Mouse (Mus musculus) limb, embryonic 11.5 days (tissue): ENCODE measurements around the gene Rbks. TPM values are rescaled to one million over a fixed set of nuclear protein-coding genes. Genes with fewer than 3 reads are reported as not detected.

Experiments
- ATAC-seq: fragments of 200-750 bp; cut with Nextera tagmentation; 2 replicates; pipeline ENCODE4 v1.8.0; 2017; ENCODE audit warnings: low read depth; ENCODE audit not compliant: insufficient number of reproducible peaks, low FRiP score, low TSS enrichment
- DNase-seq: peaks from one replicate; pipeline ENCODE4 v3.0.0-alpha.2; 2015; ENCODE audit warnings: low spot score
- H3K27ac ChIP-seq: fragments of 300-500 bp; sonication (generic); replicated peaks from 2 replicates; pipeline ENCODE4 v1.5.1; 2014; ENCODE audit warnings: low read depth, mild to moderate bottlenecking, low read length
- H3K27me3 ChIP-seq: fragments of 300-500 bp; sonication (generic); 2 replicates; pipeline ENCODE4 v1.6.1; 2014; ENCODE audit warnings: mild to moderate bottlenecking, low read length, mixed read lengths; ENCODE audit not compliant: control insufficient read depth, insufficient read depth
- H3K36me3 ChIP-seq: fragments of 300-500 bp; sonication (generic); 2 replicates; pipeline ENCODE4 v1.6.1; 2014; ENCODE audit warnings: mild to moderate bottlenecking, low read length, moderate library complexity, mixed read lengths; ENCODE audit not compliant: control insufficient read depth, insufficient read depth
- H3K4me1 ChIP-seq: fragments of 300-500 bp; sonication (generic); 2 replicates; pipeline ENCODE4 v1.6.1; 2014; ENCODE audit warnings: low read length, mixed read lengths; ENCODE audit not compliant: control insufficient read depth, insufficient read depth
- H3K4me2 ChIP-seq: fragments of 300-500 bp; sonication (generic); 2 replicates; pipeline ENCODE4 v1.6.1; 2014; ENCODE audit warnings: low read depth, mild to moderate bottlenecking, moderate library complexity; ENCODE audit not compliant: severe bottlenecking
- H3K4me3 ChIP-seq: fragments of 300-500 bp; sonication (generic); 2 replicates; pipeline ENCODE4 v1.5.1; 2014; ENCODE audit warnings: low read depth, low read length
- H3K9ac ChIP-seq: fragments of 300-500 bp; sonication (generic); 2 replicates; pipeline ENCODE4 v1.6.1; 2014; ENCODE audit warnings: mild to moderate bottlenecking, low read length
- H3K9me3 ChIP-seq: fragments of 300-500 bp; sonication (generic); 2 replicates; pipeline ENCODE4 v1.6.1; 2016; ENCODE audit warnings: low read length; ENCODE audit not compliant: control insufficient read depth
- WGBS: fragments of 180-500 bp; shearing (Covaris S2); extraction: QIAGEN DNeasy Blood & Tissue Kit; methylation state at CpG from one replicate; pipeline ENCODE4 v1.1.7; 2014; 5-methylcytosine and 5-hydroxymethylcytosine counted together
- polyA plus RNA-seq: library from polyadenylated mRNA; unstranded; fragments of >200 nt; fragmentation: Nextera tagmentation; extraction: Ambion mirVana; gene quantifications from 2 replicates; pipeline ENCODE4 v1.2.1, GENCODE M21; 2014

Rbks gene
- polyA plus RNA-seq, 1 experiment from 2014 or later, result 2.8 TPM

- H3K9me3 ChIP-seq, result no peaks in the 10 kb centered on the region
- no peak for DNase-seq
- WGBS, result 68% methylated on average over 13 of the region's 13 CpGs
- no peak for ATAC-seq
- H3K36me3 ChIP-seq, result no peaks in the 10 kb centered on the region
- H3K27me3 ChIP-seq, result no peaks in the 10 kb centered on the region
- H3K9ac ChIP-seq, result no peak overlapping the region
- no peak overlapping the region for H3K27ac ChIP-seq
- no peaks in the 10 kb centered on the region for H3K4me1 ChIP-seq
- no peak overlapping the region for H3K4me3 ChIP-seq
- H3K4me2 ChIP-seq, result no peak overlapping the region
Observed at GRCm38 (mm10) chr5:31668325-31668968, 29.0 kb downstream of the Rbks start.

- Histone ChIP-seq H3K27me3 (no peaks in the 10 kb centered on the region), H3K27ac (no peak overlapping the region), H3K9ac (no peak overlapping the region), H3K4me3 (no peak overlapping the region), H3K4me1 (no peaks in the 10 kb centered on the region), H3K4me2 (no peak overlapping the region), H3K9me3 (no peaks in the 10 kb centered on the region), H3K36me3 (no peaks in the 10 kb centered on the region)
- no peak for ATAC-seq
- 38% methylated on average over 1 of the region's 1 CpGs for whole genome bisulfite sequencing
- DNase-seq, result no peak
Observed at GRCm38 (mm10) chr5:31666176-31666575, 31.3 kb downstream of the Rbks start.

- H3K4me1 ChIP-seq, result no peaks in the 10 kb centered on the region
- H3K4me2 ChIP-seq, result no peak overlapping the region
- DNase-seq (no peak), ATAC-seq (no peak)
- H3K27me3 ChIP-seq, result no peaks in the 10 kb centered on the region
- no peaks in the 10 kb centered on the region for H3K36me3 ChIP-seq
- no peak overlapping the region for H3K9ac ChIP-seq
- H3K9me3 ChIP-seq, result no peaks in the 10 kb centered on the region
- no peak overlapping the region for H3K4me3 ChIP-seq
- no peak overlapping the region for H3K27ac ChIP-seq
- 97% methylated on average over 1 of the region's 1 CpGs for WGBS
Observed at GRCm38 (mm10) chr5:31655688-31656190, 41.7 kb downstream of the Rbks start.

- Histone ChIP-seq H3K9me3 (no peaks in the 10 kb centered on the region), H3K36me3 (no peaks in the 10 kb centered on the region), H3K27ac (no peak overlapping the region), H3K4me1 (no peaks in the 10 kb centered on the region), H3K4me3 (no peak overlapping the region), H3K9ac (no peak overlapping the region), H3K27me3 (no peaks in the 10 kb centered on the region), H3K4me2 (no peak overlapping the region)
- ATAC-seq, result no peak
- no peak for DNase-seq
- 89% methylated on average over 2 of the region's 2 CpGs for WGBS
Observed at GRCm38 (mm10) chr5:31650518-31651288, 46.7 kb downstream of the Rbks start.

GRCm38 (mm10) chr5:31647327-31647726, 50.1 kb downstream of the Rbks start:
- Histone ChIP-seq H3K27ac (no peak overlapping the region), H3K36me3 (no peaks in the 10 kb centered on the region), H3K9ac (no peak overlapping the region), H3K4me2 (no peak overlapping the region), H3K9me3 (no peaks in the 10 kb centered on the region), H3K4me1 (no peaks in the 10 kb centered on the region), H3K27me3 (no peaks in the 10 kb centered on the region), H3K4me3 (no peak overlapping the region)
- WGBS, result 87% methylated on average over 2 of the region's 2 CpGs
- no peak for DNase-seq
- ATAC-seq, result no peak

GRCm38 (mm10) chr5:31646574-31646973, 50.9 kb downstream of the Rbks start:
- Histone ChIP-seq H3K27me3 (no peaks in the 10 kb centered on the region), H3K4me2 (no peak overlapping the region), H3K27ac (no peak overlapping the region), H3K4me3 (no peak overlapping the region), H3K9me3 (no peaks in the 10 kb centered on the region), H3K9ac (no peak overlapping the region), H3K36me3 (no peaks in the 10 kb centered on the region), H3K4me1 (no peaks in the 10 kb centered on the region)
- DNase-seq, result no peak
- 87% methylated on average over 6 of the region's 6 CpGs for WGBS
- no peak for ATAC-seq

GRCm38 (mm10) chr5:31645798-31646197, 51.6 kb downstream of the Rbks start:
- no peaks in the 10 kb centered on the region for H3K36me3 ChIP-seq
- DNase-seq, result no peak
- H3K9ac ChIP-seq, result no peak overlapping the region
- no peaks in the 10 kb centered on the region for H3K27me3 ChIP-seq
- H3K9me3 ChIP-seq, result no peaks in the 10 kb centered on the region
- 91% methylated on average over 6 of the region's 6 CpGs for WGBS
- no peaks in the 10 kb centered on the region for H3K4me1 ChIP-seq
- no peak overlapping the region for H3K4me3 ChIP-seq
- no peak overlapping the region for H3K4me2 ChIP-seq
- no peak for ATAC-seq
- no peak overlapping the region for H3K27ac ChIP-seq

GRCm38 (mm10) chr5:31644847-31645246, 52.6 kb downstream of the Rbks start:
- no peaks in the 10 kb centered on the region for H3K27me3 ChIP-seq
- no peak for DNase-seq
- H3K4me1 ChIP-seq, result no peaks in the 10 kb centered on the region
- no peak overlapping the region for H3K4me2 ChIP-seq
- no peak overlapping the region for H3K27ac ChIP-seq
- H3K9ac ChIP-seq, result no peak overlapping the region
- H3K4me3 ChIP-seq, result no peak overlapping the region
- no peaks in the 10 kb centered on the region for H3K9me3 ChIP-seq
- no peak for ATAC-seq
- WGBS, result 96% methylated on average over 6 of the region's 6 CpGs
- H3K36me3 ChIP-seq, result no peaks in the 10 kb centered on the region
